Mouse (Mus musculus): ENCODE data around the gene Isyna1. TPM values are rescaled to one million over a fixed set of nuclear protein-coding genes. Genes with fewer than 3 reads are reported as not detected.

Isyna1 gene
- polyA plus RNA-seq, 1 experiment from 2014 or later, result 87.1 TPM

GRCm38 (mm10) chr8:70634066-70634465, 39.9 kb downstream of the Isyna1 start:
- H3K27me3 ChIP-seq, result peaks cover 20% of the 10 kb centered on the region
- no peak overlapping the region for H3K27ac ChIP-seq
- H3K9me3 ChIP-seq (replicated peaks), result no peaks in the 10 kb centered on the region
- H3K4me1 ChIP-seq, result peaks cover 29% of the 10 kb centered on the region
- no peak for ATAC-seq
- H3K4me3 ChIP-seq, result no peak overlapping the region
- no peak overlapping the region for H3K4me2 ChIP-seq
- H3K36me3 ChIP-seq (ENCODE audit: poor library complexity, severe bottlenecking), result no peaks in the 10 kb centered on the region
- 52% methylated on average over 6 of the region's 6 CpGs for WGBS
- no peak overlapping the region; the same call in 1 of the 2 replicates for H3K9ac ChIP-seq

- Histone ChIP-seq H3K27ac (no peak overlapping the region), H3K4me1 (peaks cover 18% of the 10 kb centered on the region), H3K27me3 (peaks cover 19% of the 10 kb centered on the region), H3K9ac (no peak overlapping the region), H3K4me2 (no peak overlapping the region), H3K36me3 (ENCODE audit: poor library complexity, severe bottlenecking) (no peaks in the 10 kb centered on the region), H3K9me3 (replicated peaks) (no peaks in the 10 kb centered on the region), H3K4me3 (no peak overlapping the region)
- no peak for ATAC-seq
- WGBS, result 78% methylated on average over 6 of the region's 6 CpGs
Observed at GRCm38 (mm10) chr8:70635527-70635926, 41.4 kb downstream of the Isyna1 start.

GRCm38 (mm10) chr8:70636838-70637237, 42.7 kb downstream of the Isyna1 start:
- H3K4me2 ChIP-seq, result no peak overlapping the region
- no peak overlapping the region for H3K27ac ChIP-seq
- H3K4me1 ChIP-seq, result peaks cover 9% of the 10 kb centered on the region
- no peaks in the 10 kb centered on the region for H3K9me3 ChIP-seq (replicated peaks)
- peaks cover 6% of the 10 kb centered on the region; the same call in 1 of the 2 replicates for H3K27me3 ChIP-seq
- 60% methylated on average over 8 of the region's 8 CpGs for WGBS
- peak overlapping the region; percentile 26; the same call in 1 of the 2 replicates for H3K9ac ChIP-seq
- H3K36me3 ChIP-seq (ENCODE audit: poor library complexity, severe bottlenecking), result no peaks in the 10 kb centered on the region
- H3K4me3 ChIP-seq, result no peak overlapping the region
- ATAC-seq, result no peak

- ATAC-seq, result no peak
- Histone ChIP-seq H3K4me2 (no peak overlapping the region), H3K9ac (no peak overlapping the region), H3K36me3 (ENCODE audit: poor library complexity, severe bottlenecking) (no peaks in the 10 kb centered on the region), H3K9me3 (replicated peaks) (no peaks in the 10 kb centered on the region), H3K27me3 (no peaks in the 10 kb centered on the region), H3K4me1 (peaks cover 9% of the 10 kb centered on the region), H3K27ac (no peak overlapping the region), H3K4me3 (no peak overlapping the region)
- WGBS, result 82% methylated on average over 9 of the region's 9 CpGs
Observed at GRCm38 (mm10) chr8:70638752-70639151, 44.6 kb downstream of the Isyna1 start.

- no peaks in the 10 kb centered on the region for H3K9me3 ChIP-seq (replicated peaks)
- no peak for ATAC-seq
- 72% methylated on average over 3 of the region's 3 CpGs for WGBS
- H3K36me3 ChIP-seq (ENCODE audit: poor library complexity, severe bottlenecking), result no peaks in the 10 kb centered on the region
- no peak overlapping the region for H3K27ac ChIP-seq
- H3K4me1 ChIP-seq, result peaks cover 11% of the 10 kb centered on the region
- no peak overlapping the region for H3K9ac ChIP-seq
- no peak overlapping the region for H3K4me3 ChIP-seq
- H3K4me2 ChIP-seq, result no peak overlapping the region
- no peaks in the 10 kb centered on the region for H3K27me3 ChIP-seq
Observed at GRCm38 (mm10) chr8:70643019-70643418, 48.8 kb downstream of the Isyna1 start.

GRCm38 (mm10) chr8:70644065-70644464, 49.9 kb downstream of the Isyna1 start:
- Histone ChIP-seq H3K4me3 (no peak overlapping the region), H3K4me1 (peaks cover 21% of the 10 kb centered on the region), H3K9me3 (replicated peaks) (no peaks in the 10 kb centered on the region), H3K36me3 (ENCODE audit: poor library complexity, severe bottlenecking) (peaks cover 3% of the 10 kb centered on the region; the same call in 1 of the 2 replicates), H3K27me3 (no peaks in the 10 kb centered on the region), H3K9ac (no peak overlapping the region), H3K4me2 (no peak overlapping the region), H3K27ac (no peak overlapping the region)
- no peak for ATAC-seq
- 86% methylated on average over 2 of the region's 2 CpGs for WGBS

GRCm38 (mm10) chr8:70645501-70646224, 51.5 kb downstream of the Isyna1 start:
- no peaks in the 10 kb centered on the region for H3K9me3 ChIP-seq (replicated peaks)
- H3K4me3 ChIP-seq, result no peak overlapping the region
- no peaks in the 10 kb centered on the region for H3K27me3 ChIP-seq
- no peak overlapping the region for H3K4me2 ChIP-seq
- no peak for ATAC-seq
- 67% methylated on average over 17 of the region's 17 CpGs for WGBS
- H3K36me3 ChIP-seq (ENCODE audit: poor library complexity, severe bottlenecking), result peaks cover 18% of the 10 kb centered on the region
- peaks cover 35% of the 10 kb centered on the region for H3K4me1 ChIP-seq
- no peak overlapping the region for H3K27ac ChIP-seq
- H3K9ac ChIP-seq, result no peak overlapping the region

GRCm38 (mm10) chr8:70646369-70646768, 52.2 kb downstream of the Isyna1 start:
- H3K36me3 ChIP-seq (ENCODE audit: poor library complexity, severe bottlenecking), result peaks cover 25% of the 10 kb centered on the region
- no peak overlapping the region for H3K27ac ChIP-seq
- no peak overlapping the region for H3K4me2 ChIP-seq
- no peaks in the 10 kb centered on the region for H3K27me3 ChIP-seq
- ATAC-seq, result no peak
- WGBS, result 76% methylated on average over 6 of the region's 6 CpGs
- H3K9me3 ChIP-seq (replicated peaks), result no peaks in the 10 kb centered on the region
- H3K4me1 ChIP-seq, result peaks cover 35% of the 10 kb centered on the region
- H3K9ac ChIP-seq, result no peak overlapping the region
- no peak overlapping the region for H3K4me3 ChIP-seq

GRCm38 (mm10) chr8:70646775-70647174, 52.6 kb downstream of the Isyna1 start:
- no peaks in the 10 kb centered on the region for H3K9me3 ChIP-seq (replicated peaks)
- no peak overlapping the region for H3K9ac ChIP-seq
- H3K4me3 ChIP-seq, result no peak overlapping the region
- H3K4me1 ChIP-seq, result peaks cover 35% of the 10 kb centered on the region
- no peak for ATAC-seq
- H3K27ac ChIP-seq, result no peak overlapping the region
- H3K4me2 ChIP-seq, result no peak overlapping the region
- no peaks in the 10 kb centered on the region for H3K27me3 ChIP-seq
- peaks cover 28% of the 10 kb centered on the region for H3K36me3 ChIP-seq (ENCODE audit: poor library complexity, severe bottlenecking)

Other genes starting within 250 kb of the Isyna1 start
- gene Upf1, start 241.1 kb upstream of the Isyna1 start, polyA plus RNA-seq (2015; fragmentation: Nextera tagmentation; extraction: Ambion mirVana), result 14.2 and 16.3 TPM in 2 replicates
- 0.18 and 0.35 TPM in 2 replicates for gene Comp, start 220.8 kb upstream of the Isyna1 start, polyA plus RNA-seq (2015; fragmentation: Nextera tagmentation; extraction: Ambion mirVana)
- gene Crtc1, start 154.8 kb upstream of the Isyna1 start, polyA plus RNA-seq (2015; fragmentation: Nextera tagmentation; extraction: Ambion mirVana), result 23.4 and 28.2 TPM in 2 replicates
- gene Klhl26, start 117.4 kb upstream of the Isyna1 start, polyA plus RNA-seq (2015; fragmentation: Nextera tagmentation; extraction: Ambion mirVana), result 15.3 and 16.4 TPM in 2 replicates
- gene Tmem59l, start 107.0 kb upstream of the Isyna1 start, polyA plus RNA-seq (2015; fragmentation: Nextera tagmentation; extraction: Ambion mirVana), result 32.5 and 38.0 TPM in 2 replicates
- gene Crlf1, start 101.2 kb upstream of the Isyna1 start, polyA plus RNA-seq (2015; fragmentation: Nextera tagmentation; extraction: Ambion mirVana), result 0.86 and 0.92 TPM in 2 replicates
- 150 and 154 TPM in 2 replicates for gene Rex1bd, start 87.6 kb upstream of the Isyna1 start, polyA plus RNA-seq (2015; fragmentation: Nextera tagmentation; extraction: Ambion mirVana)
- 812 and 920 TPM in 2 replicates for gene Uba52, start 83.6 kb upstream of the Isyna1 start, polyA plus RNA-seq (2015; fragmentation: Nextera tagmentation; extraction: Ambion mirVana)
- gene Fkbp8, start 66.6 kb upstream of the Isyna1 start, polyA plus RNA-seq (2015; fragmentation: Nextera tagmentation; extraction: Ambion mirVana), result 357 and 385 TPM in 2 replicates
- 52.5 and 53.6 TPM in 2 replicates for gene Kxd1, start 66.4 kb upstream of the Isyna1 start, polyA plus RNA-seq (2015; fragmentation: Nextera tagmentation; extraction: Ambion mirVana)
- gene Ell, start 54.9 kb upstream of the Isyna1 start, polyA plus RNA-seq (2015; fragmentation: Nextera tagmentation; extraction: Ambion mirVana), result 16.5 and 16.6 TPM in 2 replicates
- gene Ssbp4, start 14.5 kb downstream of the Isyna1 start, polyA plus RNA-seq (2015; fragmentation: Nextera tagmentation; extraction: Ambion mirVana), result 81.9 and 101 TPM in 2 replicates
- gene Lrrc25, start 21.8 kb downstream of the Isyna1 start, polyA plus RNA-seq (2015; fragmentation: Nextera tagmentation; extraction: Ambion mirVana), result 0.65 and 0.68 TPM in 2 replicates
- gene Gdf15, start 38.1 kb downstream of the Isyna1 start, polyA plus RNA-seq (2015; fragmentation: Nextera tagmentation; extraction: Ambion mirVana), result 0.15 TPM in 1 of 2 replicates, not detected in the other
- 64.6 and 80.8 TPM in 2 replicates for gene Pgpep1, start 66.0 kb downstream of the Isyna1 start, polyA plus RNA-seq (2015; fragmentation: Nextera tagmentation; extraction: Ambion mirVana)
- gene Lsm4, start 78.9 kb downstream of the Isyna1 start, polyA plus RNA-seq (2015; fragmentation: Nextera tagmentation; extraction: Ambion mirVana), result 238 and 239 TPM in 2 replicates
- gene Jund, start 104.6 kb downstream of the Isyna1 start, polyA plus RNA-seq (2015; fragmentation: Nextera tagmentation; extraction: Ambion mirVana), result 58.6 and 68.8 TPM in 2 replicates
- 0.05 and 0.11 TPM in 2 replicates for gene Iqcn, start 109.1 kb downstream of the Isyna1 start, polyA plus RNA-seq (2015; fragmentation: Nextera tagmentation; extraction: Ambion mirVana)
- not detected in 2 replicates for gene Gm3336, start 124.2 kb downstream of the Isyna1 start, polyA plus RNA-seq (2015; fragmentation: Nextera tagmentation; extraction: Ambion mirVana)
- gene Pde4c, start 129.3 kb downstream of the Isyna1 start, polyA plus RNA-seq (2015; fragmentation: Nextera tagmentation; extraction: Ambion mirVana), result 0.10 TPM in 1 of 2 replicates, not detected in the other
- gene Rab3a, start 160.3 kb downstream of the Isyna1 start, polyA plus RNA-seq (2015; fragmentation: Nextera tagmentation; extraction: Ambion mirVana), result 180 and 188 TPM in 2 replicates
- 44.8 and 48.0 TPM in 2 replicates for gene Mpv17l2, start 166.6 kb downstream of the Isyna1 start, polyA plus RNA-seq (2015; fragmentation: Nextera tagmentation; extraction: Ambion mirVana)
- gene Pik3r2, start 182.3 kb downstream of the Isyna1 start, polyA plus RNA-seq (2015; fragmentation: Nextera tagmentation; extraction: Ambion mirVana), result 84.3 and 84.6 TPM in 2 replicates
- gene Mast3, start 210.7 kb downstream of the Isyna1 start, polyA plus RNA-seq (2015; fragmentation: Nextera tagmentation; extraction: Ambion mirVana), result 15.8 and 16.0 TPM in 2 replicates
- gene Il12rb1, start 214.1 kb downstream of the Isyna1 start, polyA plus RNA-seq (2015; fragmentation: Nextera tagmentation; extraction: Ambion mirVana), result 0.09 TPM in 1 of 2 replicates, not detected in the other
- 5.6 and 5.7 TPM in 2 replicates for gene Arrdc2, start 245.3 kb downstream of the Isyna1 start, polyA plus RNA-seq (2015; fragmentation: Nextera tagmentation; extraction: Ambion mirVana)